Mouse (Mus musculus) mammary gland, adult 2 months (tissue): ENCODE measurements around the gene Slc25a29. TPM values are rescaled to one million over a fixed set of nuclear protein-coding genes. Genes with fewer than 3 reads are reported as not detected.

ENCODE experiments used
- polyA plus RNA-seq: library from polyadenylated mRNA; depleted of rRNA; stranded (reverse); fragments of >200 nt; gene quantifications from 2 replicates; pipeline ENCODE4 v1.2.3, GENCODE M21; 2012; ENCODE audit warnings: low replicate concordance; rRNA removed

The Slc25a29 gene
- polyA plus RNA-seq: 16.7 and 22.4 TPM in 2 replicates

GRCm38 (mm10) chr12:108835840-108836409 lies at the start of gene Slc25a29, which contains the start of gene Slc25a47:
Slc25a29 (minus strand) TSS chr12:108835883.
Slc25a47 (plus strand) TSS chr12:108836046.

GRCm38 (mm10) chr12:108792546-108793452 lies 42.9 kb downstream of the Slc25a29 start, which contains the start of gene Yy1:
Yy1 (plus strand) TSS chr12:108792973.

Other genes with a start within 250 kb of the Slc25a29 start
- 0.36 and 1.0 TPM in 2 replicates for gene Degs2, start 133.6 kb downstream of the Slc25a29 start, polyA plus RNA-seq
- 9.3 and 24.4 TPM in 2 replicates for gene Yy1, start 42.9 kb downstream of the Slc25a29 start, polyA plus RNA-seq
- 14.4 and 17.1 TPM in 2 replicates for gene Slc25a47, start 163 bp upstream of the Slc25a29 start, polyA plus RNA-seq
- gene Wdr25, start 57.7 kb upstream of the Slc25a29 start, polyA plus RNA-seq: 10.2 and 10.7 TPM in 2 replicates
- gene Wars, start 58.3 kb upstream of the Slc25a29 start, polyA plus RNA-seq: 77.6 and 82.8 TPM in 2 replicates
- 7.1 and 18.2 TPM in 2 replicates for gene Begain, start 232.3 kb upstream of the Slc25a29 start, polyA plus RNA-seq